Mouse (Mus musculus) midbrain, embryonic 14.5 days (tissue): ENCODE data around the gene Coa3. TPM values are rescaled to one million over a fixed set of nuclear protein-coding genes. Genes with fewer than 3 reads are reported as not detected.

Experiments
- ATAC-seq: fragments of 200-750 bp; cut with Nextera tagmentation; 2 replicates; pipeline ENCODE4 v1.8.0; 2017; ENCODE audit warnings: moderate number of reproducible peaks, moderate library complexity; ENCODE audit not compliant: low FRiP score, low TSS enrichment
- DNase-seq: peaks from one replicate; pipeline ENCODE4 v3.0.0-alpha.2; 2015
- H3K27ac ChIP-seq: fragments of 300-500 bp; sonication (generic); replicated peaks from 2 replicates; pipeline ENCODE4 v1.5.1; 2014; ENCODE audit warnings: mild to moderate bottlenecking, low read depth, low read length, moderate library complexity
- H3K27me3 ChIP-seq: fragments of 300-500 bp; sonication (generic); 2 replicates; pipeline ENCODE4 v1.6.1; 2014; ENCODE audit warnings: low read length, control low read depth, mixed read lengths; ENCODE audit not compliant: control insufficient read depth, insufficient read depth
- H3K36me3 ChIP-seq: fragments of 300-500 bp; sonication (generic); 2 replicates; pipeline ENCODE4 v1.6.1; 2014; ENCODE audit warnings: low read length, control low read depth; ENCODE audit not compliant: control insufficient read depth, insufficient read depth
- H3K4me1 ChIP-seq: fragments of 300-500 bp; sonication (generic); 2 replicates; pipeline ENCODE4 v1.6.1; 2014; ENCODE audit warnings: mild to moderate bottlenecking, antibody characterized with exemption, low read length, control low read depth; ENCODE audit not compliant: control insufficient read depth, insufficient read depth
- H3K4me2 ChIP-seq: fragments of 300-500 bp; sonication (generic); 2 replicates; pipeline ENCODE4 v1.6.1; 2014; ENCODE audit warnings: mild to moderate bottlenecking, low read length, moderate library complexity
- H3K4me3 ChIP-seq: fragments of 300-500 bp; sonication (generic); replicated peaks from 2 replicates; pipeline ENCODE4 v1.5.1; 2014; ENCODE audit warnings: low read depth, low read length
- H3K9ac ChIP-seq: fragments of 300-500 bp; sonication (generic); replicated peaks from 2 replicates; pipeline ENCODE4 v1.6.1; 2014; ENCODE audit warnings: mild to moderate bottlenecking, low read length, moderate library complexity
- H3K9me3 ChIP-seq: fragments of 300-500 bp; sonication (generic); 2 replicates; pipeline ENCODE4 v1.6.1; 2016; ENCODE audit warnings: low read length, control low read depth, mixed read lengths; ENCODE audit not compliant: control insufficient read depth
- WGBS: fragments of 180-500 bp; shearing (Covaris S2); extraction: QIAGEN DNeasy Blood & Tissue Kit; methylation state at CpG from one replicate; pipeline ENCODE4 v1.1.7; 2014; 5-methylcytosine and 5-hydroxymethylcytosine counted together
- polyA plus RNA-seq: library from polyadenylated mRNA; unstranded; fragments of >200 nt; fragmentation: Nextera tagmentation; extraction: Ambion mirVana; gene quantifications from 2 replicates; pipeline ENCODE4 v1.2.1, GENCODE M21; 2014

Coa3 gene
- polyA plus RNA-seq, 1 experiment from 2014 or later: 221 TPM

DNA sequence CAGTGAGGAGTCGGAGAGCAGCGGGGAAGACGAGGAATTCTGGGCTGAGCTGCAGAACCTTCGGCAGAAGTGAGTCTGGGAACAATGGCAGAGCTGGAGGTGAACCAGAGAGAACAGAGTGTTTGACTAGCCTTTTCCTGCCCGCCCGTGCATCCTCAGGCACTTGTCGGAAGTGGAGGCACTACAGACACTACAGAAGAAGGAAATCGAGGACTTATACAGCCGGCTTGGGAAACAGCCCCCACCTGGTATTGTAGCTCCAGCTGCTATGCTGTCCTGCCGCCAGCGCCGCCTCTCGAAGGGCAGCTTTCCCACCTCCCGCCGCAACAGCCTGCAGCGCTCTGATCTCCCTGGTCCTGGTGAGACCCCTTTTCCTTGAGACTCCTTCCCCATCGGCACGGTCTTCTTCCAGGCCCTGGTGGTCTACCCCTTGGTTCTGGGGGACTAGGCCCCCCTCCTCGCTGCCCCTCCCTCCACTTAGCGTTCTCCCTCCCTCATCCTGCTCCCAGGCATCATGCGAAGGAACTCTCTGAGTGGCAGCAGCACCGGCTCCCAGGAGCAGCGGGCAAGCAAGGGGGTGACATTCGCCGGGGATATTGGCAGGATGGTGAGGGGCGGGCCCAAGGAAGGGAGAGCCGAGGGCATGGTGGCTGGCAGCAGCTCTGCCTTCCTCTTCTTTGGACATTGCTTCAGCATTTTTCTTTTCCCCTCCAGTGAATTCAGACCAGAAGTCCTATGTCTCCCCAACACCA lies 2.4 kb downstream of the Coa3 start:
- WGBS: 25% methylated on average over 27 of the region's 27 CpGs
- DNase-seq (no peak), ATAC-seq (no peak)
- H3K4me1 ChIP-seq: peaks cover 22% of the 10 kb centered on the region
- no peak overlapping the region for H3K27ac ChIP-seq
- H3K36me3 ChIP-seq: no peaks in the 10 kb centered on the region
- no peaks in the 10 kb centered on the region for H3K9me3 ChIP-seq
- H3K4me2 ChIP-seq: peak overlapping the region; percentile 23
- no peak overlapping the region for H3K4me3 ChIP-seq
- no peak overlapping the region; the same call in 1 of the 2 replicates for H3K9ac ChIP-seq
- H3K27me3 ChIP-seq: no peaks in the 10 kb centered on the region

DNA sequence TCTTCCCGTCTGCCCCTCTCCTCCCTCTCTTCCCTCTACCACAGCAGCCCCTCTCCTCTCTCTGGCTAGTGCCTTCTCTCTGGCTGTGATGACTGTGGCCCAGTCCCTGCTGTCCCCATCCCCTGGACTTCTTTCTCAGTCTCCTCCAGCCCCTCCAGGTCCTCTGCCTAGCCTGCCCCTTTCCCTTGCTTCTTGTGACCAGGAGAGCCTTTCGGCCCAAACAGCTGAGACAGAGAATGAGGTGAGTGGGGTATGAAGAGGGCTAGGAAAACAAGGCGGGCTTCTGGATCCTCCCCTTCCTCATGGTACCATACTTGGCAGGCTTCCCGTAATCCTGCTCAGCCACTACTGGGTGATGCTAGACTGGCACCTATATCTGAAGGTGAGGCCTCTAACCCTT lies 3.6 kb downstream of the Coa3 start:
- no peak overlapping the region for H3K4me3 ChIP-seq
- no peak overlapping the region for H3K9ac ChIP-seq
- 62% methylated on average over 4 of the region's 4 CpGs for WGBS
- H3K27me3 ChIP-seq: no peaks in the 10 kb centered on the region
- no peak for ATAC-seq
- no peak overlapping the region for H3K4me2 ChIP-seq
- no peaks in the 10 kb centered on the region for H3K36me3 ChIP-seq
- peaks cover 22% of the 10 kb centered on the region for H3K4me1 ChIP-seq
- DNase-seq: peak; percentile 5
- no peak overlapping the region for H3K27ac ChIP-seq
- H3K9me3 ChIP-seq: no peaks in the 10 kb centered on the region

DNA sequence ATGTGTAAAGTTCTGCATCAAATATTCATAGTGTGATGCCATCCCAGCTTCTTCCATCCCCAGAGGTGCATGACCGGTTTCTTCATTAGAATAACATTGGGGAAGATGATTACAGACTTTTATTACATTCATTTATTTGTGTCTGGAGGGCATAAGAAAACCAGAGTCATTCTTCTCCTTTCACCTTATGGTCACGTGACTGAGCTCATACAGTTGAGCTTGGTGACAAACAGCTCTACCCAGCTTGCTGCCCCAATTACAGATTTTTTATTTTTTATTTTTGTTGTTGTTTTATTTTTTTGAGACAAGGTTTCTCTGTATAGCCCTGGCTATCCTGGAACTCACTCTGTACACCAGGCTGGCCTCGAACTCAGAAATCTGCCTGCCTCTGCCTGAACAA lies 6.5 kb downstream of the Coa3 start:
- Histone ChIP-seq H3K36me3 (no peaks in the 10 kb centered on the region), H3K27me3 (0 out of 2 replicates have a peak, but pooled peaks cover 4% of the 10 kb centered on the region), H3K27ac (no peak overlapping the region), H3K9ac (no peak overlapping the region), H3K4me1 (peaks cover 13% of the 10 kb centered on the region), H3K9me3 (no peaks in the 10 kb centered on the region), H3K4me3 (no peak overlapping the region), H3K4me2 (no peak overlapping the region)
- DNase-seq (no peak), ATAC-seq (no peak)
- 81% methylated on average over 3 of the region's 3 CpGs for WGBS

DNA sequence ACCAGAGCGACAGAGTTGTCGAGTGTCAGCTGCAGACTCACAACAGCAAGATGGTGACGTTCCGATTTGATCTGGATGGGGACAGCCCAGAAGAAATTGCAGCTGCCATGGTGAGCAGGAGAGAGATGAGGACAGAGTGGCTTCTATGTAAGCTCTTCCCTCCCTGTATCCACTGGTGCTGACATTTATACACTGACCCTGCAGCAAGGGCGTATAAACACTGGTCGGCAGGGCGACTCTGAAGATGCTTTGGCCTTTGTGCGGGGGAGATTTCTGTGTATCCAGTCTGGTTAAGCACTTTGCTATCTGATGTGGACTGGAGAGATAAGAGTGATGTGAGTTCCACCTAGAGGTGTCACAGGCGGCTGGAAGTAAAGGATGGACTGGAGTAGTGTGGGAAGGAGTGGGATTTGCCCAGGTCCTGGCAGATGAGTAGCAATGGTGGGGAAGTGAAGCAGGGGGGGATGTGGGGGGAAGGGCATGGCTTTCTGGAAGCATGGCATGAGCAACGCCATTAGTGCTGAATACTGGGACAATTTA lies 9.3 kb downstream of the Coa3 start:
- H3K27me3 ChIP-seq: peaks cover 17% of the 10 kb centered on the region
- H3K4me1 ChIP-seq: peaks cover 12% of the 10 kb centered on the region
- no peak overlapping the region for H3K4me3 ChIP-seq
- peak; percentile 71 for DNase-seq
- peak overlapping the region; percentile 24; the same call in 1 of the 2 replicates for H3K4me2 ChIP-seq
- no peaks in the 10 kb centered on the region for H3K9me3 ChIP-seq
- WGBS: 29% methylated on average over 10 of the region's 10 CpGs
- H3K27ac ChIP-seq: peak overlapping the region; percentile 41; the same call in 1 of the 2 replicates
- no peak overlapping the region for H3K9ac ChIP-seq
- no peaks in the 10 kb centered on the region for H3K36me3 ChIP-seq
- ATAC-seq: no peak

DNA sequence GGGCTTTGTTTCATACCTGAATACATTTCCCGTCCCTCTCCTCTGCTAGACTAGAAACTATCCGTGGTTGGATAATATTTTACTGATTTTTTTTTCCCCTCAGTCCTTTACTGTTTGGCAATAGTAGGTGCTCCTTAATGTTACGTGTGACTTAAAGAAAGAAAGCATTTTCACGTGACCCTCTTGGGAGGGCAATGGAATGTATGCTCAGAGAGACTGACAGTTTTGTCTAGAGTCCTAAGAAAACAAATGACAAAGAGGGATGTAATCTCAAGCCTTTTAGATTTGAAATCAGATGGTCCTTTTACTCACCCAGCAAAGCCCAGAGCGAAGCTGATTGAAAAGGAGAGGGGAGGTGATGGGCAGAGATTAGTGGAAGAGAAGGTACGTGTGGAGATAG lies 13.0 kb downstream of the Coa3 start:
- no peak overlapping the region; the same call in 1 of the 2 replicates for H3K4me3 ChIP-seq
- ATAC-seq: no peak
- peaks cover 15% of the 10 kb centered on the region for H3K4me1 ChIP-seq
- H3K9ac ChIP-seq: no peak overlapping the region
- peak; percentile 2 for DNase-seq
- H3K4me2 ChIP-seq: peak overlapping the region; percentile 54
- H3K9me3 ChIP-seq: no peaks in the 10 kb centered on the region
- H3K27me3 ChIP-seq: peaks cover 45% of the 10 kb centered on the region
- WGBS: 11% methylated on average over 6 of the region's 6 CpGs
- no peak overlapping the region for H3K27ac ChIP-seq
- H3K36me3 ChIP-seq: no peaks in the 10 kb centered on the region

DNA sequence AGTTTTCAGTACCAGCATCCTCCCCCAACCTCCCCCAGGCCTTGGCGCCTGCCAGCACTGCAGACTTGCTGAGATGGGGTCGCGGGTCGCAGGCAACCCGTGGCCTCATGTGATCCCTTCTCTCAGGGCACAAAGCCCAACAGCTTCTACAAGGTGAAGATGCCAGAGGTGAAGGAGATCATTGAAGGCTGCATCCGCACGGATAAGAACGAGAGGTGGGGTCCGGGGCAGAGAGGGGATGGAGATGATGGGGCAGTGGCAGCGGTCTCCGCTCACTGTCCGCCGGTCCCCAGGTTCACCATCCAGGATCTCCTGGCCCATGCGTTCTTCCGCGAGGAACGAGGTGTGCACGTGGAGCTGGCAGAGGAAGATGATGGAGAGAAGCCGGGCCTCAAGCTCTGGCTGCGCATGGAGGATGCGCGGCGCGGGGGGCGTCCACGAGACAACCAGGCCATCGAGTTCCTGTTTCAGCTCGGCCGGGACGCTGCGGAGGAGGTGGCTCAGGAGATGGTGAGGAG lies 13.9 kb downstream of the Coa3 start:
- Histone ChIP-seq H3K9ac (peak overlapping the region; percentile 43; the same call in 1 of the 2 replicates), H3K4me3 (peak overlapping the region; percentile 27), H3K9me3 (no peaks in the 10 kb centered on the region), H3K27ac (no peak overlapping the region), H3K27me3 (peaks cover 45% of the 10 kb centered on the region), H3K4me2 (peak overlapping the region; percentile 54), H3K4me1 (peaks cover 24% of the 10 kb centered on the region), H3K36me3 (no peaks in the 10 kb centered on the region)
- DNase-seq (peak; percentile 49), ATAC-seq (no peak)
- 1% methylated on average over 31 of the region's 31 CpGs for WGBS

DNA sequence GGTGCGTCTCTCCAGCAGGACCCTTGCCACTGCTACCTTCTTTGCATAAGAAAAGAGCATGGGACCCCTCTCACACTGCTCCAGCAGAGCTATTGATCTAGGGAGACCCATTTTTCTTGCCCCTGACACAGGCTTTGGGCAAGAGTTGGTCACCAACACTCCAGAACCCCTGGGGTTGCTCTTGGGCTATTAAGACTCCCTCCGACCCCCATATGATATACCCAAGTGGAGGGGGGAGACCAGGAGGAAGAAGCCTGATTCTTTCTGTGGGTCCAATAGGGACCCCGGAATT lies 15.0 kb downstream of the Coa3 start:
- H3K4me3 ChIP-seq: no peak overlapping the region
- no peak for ATAC-seq

DNA sequence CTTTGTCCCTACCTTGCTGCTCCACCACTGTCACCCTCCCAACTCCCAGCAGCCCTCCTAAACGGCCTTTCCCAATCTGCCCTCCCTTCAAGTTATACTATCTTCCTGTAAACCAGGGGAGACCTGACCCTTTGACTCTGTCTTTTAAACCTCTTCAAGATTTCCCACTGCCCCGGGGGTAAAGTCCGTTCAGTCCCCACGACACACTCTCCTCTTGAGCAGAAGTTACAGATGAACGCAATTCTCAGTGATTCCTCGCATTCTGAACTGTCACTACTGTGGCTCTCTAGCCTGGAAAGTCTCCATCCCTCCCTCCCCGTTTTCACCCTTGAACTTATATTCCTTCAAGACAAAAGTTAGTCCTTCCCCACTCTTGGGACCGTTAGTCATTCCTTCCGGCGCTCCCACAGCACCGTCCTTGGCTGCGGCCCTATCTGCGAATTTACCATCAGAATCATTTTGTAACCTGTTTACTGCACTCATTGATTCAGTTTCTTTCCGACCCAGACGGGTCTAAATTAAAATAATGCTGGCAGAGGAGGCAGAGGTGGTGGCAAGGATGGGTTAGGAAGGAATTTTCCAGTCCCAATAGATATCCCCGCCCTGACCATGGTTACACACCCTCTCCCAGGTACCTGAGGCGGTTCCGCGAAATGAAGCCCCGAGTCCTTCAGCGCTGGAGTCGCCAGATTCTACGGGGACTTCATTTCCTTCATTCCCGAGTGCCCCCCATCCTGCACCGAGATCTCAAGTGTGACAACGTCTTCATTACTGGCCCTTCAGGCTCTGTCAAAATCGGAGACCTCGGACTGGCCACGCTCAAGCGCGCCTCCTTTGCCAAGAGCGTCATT lies 15.6 kb downstream of the Coa3 start:
- no peaks in the 10 kb centered on the region for H3K9me3 ChIP-seq
- H3K4me2 ChIP-seq: no peak overlapping the region
- ATAC-seq (no peak), DNase-seq (peak; percentile 7)
- H3K27ac ChIP-seq: no peak overlapping the region
- H3K4me1 ChIP-seq: peaks cover 25% of the 10 kb centered on the region
- WGBS: 3% methylated on average over 32 of the region's 32 CpGs
- H3K4me3 ChIP-seq: no peak overlapping the region
- H3K9ac ChIP-seq: no peak overlapping the region
- peaks cover 6% of the 10 kb centered on the region for H3K36me3 ChIP-seq
- H3K27me3 ChIP-seq: peaks cover 41% of the 10 kb centered on the region

More for the DNA sequence above, 15.0 kb downstream of the Coa3 start:
- Histone ChIP-seq H3K9me3 (no peaks in the 10 kb centered on the region), H3K27ac (no peak overlapping the region), H3K36me3 (peaks cover 1% of the 10 kb centered on the region; the same call in 1 of the 2 replicates), H3K4me2 (no peak overlapping the region), H3K4me1 (peaks cover 25% of the 10 kb centered on the region), H3K9ac (no peak overlapping the region), H3K27me3 (peaks cover 44% of the 10 kb centered on the region)
- 4% methylated on average over 3 of the region's 3 CpGs for WGBS
- DNase-seq: no peak
